Mouse (Mus musculus) mature B cell (primary cell): Measurements from ENCODE around the gene Gm8926.
"Not testable (repeated sequence)": the region's sequence is repeated elsewhere in the genome, so short reads cannot be mapped to it uniquely, and the experiment has no call there.

ENCODE experiments used
- in situ Hi-C: fragments of 300-500 bp; cut with MboI; formaldehyde crosslinking; loops from 2 replicates; pipeline ENCODE4 v1.14.3; 2019

The Gm8926 gene

GRCm38 (mm10) chr5:11770248-11770647 is at the start of gene Gm8926:
Gene Gm8926, plus strand, starts transcription at chr5:11770548.
- in situ Hi-C loops = not testable (repeated sequence)
